Mouse (Mus musculus) C2C12 (cell line): ENCODE measurements around the gene Wtip.

Experiments used
- CTCF ChIP-seq: IDR thresholded peaks from one replicate; pipeline ENCODE4 v1.5.1; 2011; ENCODE audit not compliant: control insufficient read depth, insufficient read depth, insufficient read length
- MAX ChIP-seq: IDR thresholded peaks from one replicate; pipeline ENCODE4 v1.6.1; 2011; ENCODE audit warnings: mild to moderate bottlenecking, control low read depth
- MYOD1 ChIP-seq: IDR thresholded peaks from one replicate; pipeline ENCODE4 v1.6.1; 2011; ENCODE audit warnings: low read depth; ENCODE audit not compliant: control insufficient read depth, insufficient read length
- MYOG ChIP-seq: IDR thresholded peaks from one replicate; pipeline ENCODE4 v1.6.1; 2011; ENCODE audit not compliant: control insufficient read depth, insufficient read length; ENCODE audit errors: extremely low read depth
- USF1 ChIP-seq: IDR thresholded peaks from one replicate; pipeline ENCODE4 v1.6.1; 2011; ENCODE audit warnings: low read depth, mild to moderate bottlenecking, control low read depth, moderate library complexity

GRCm38 (mm10) chr7:34168470-34169251, 35.6 kb upstream of the Wtip start:
- TF ChIP-seq CTCF (no peak), USF1 (no peak), MAX (no peak), MYOG (no peak), MYOD1 (no peak)
